Mouse (Mus musculus) adrenal gland, postnatal 14 days (tissue): ENCODE data around the gene Mup9. TPM values are rescaled to one million over a fixed set of nuclear protein-coding genes. Genes with fewer than 3 reads are reported as not detected.
"Not testable (repeated sequence)": the region's sequence is repeated elsewhere in the genome, so short reads cannot be mapped to it uniquely, and the experiment has no call there.

ENCODE experiments used
- DNase-seq: peaks from one replicate; pipeline ENCODE4 v3.0.0; 2021; ENCODE audit warnings: mixed read lengths
- long read RNA-seq, 2 experiments: library from polyadenylated mRNA; stranded (forward); transcript quantifications; one replicate each; pipeline ENCODE4 v2.0.0; 2021
- total RNA-seq: library from RNA; stranded (reverse); gene quantifications from 2 replicates; pipeline ENCODE4 v1.2.3, GENCODE M21; 2021

Gene Mup9
- total RNA-seq: not detected in 2 replicates
- long read RNA-seq, experiment 1: 0 reads
- long read RNA-seq, experiment 2: 0 reads

GRCm38 (mm10) chr4:60421852-60422251 lies at the start of gene Mup9:
Gene Mup9 (minus strand): TSS chr4:60421952.
- not testable (repeated sequence) for DNase-seq

Other genes with a start within 250 kb of the Mup9 start
- not detected in 2 replicates for gene Mup8, start 199.4 kb downstream of the Mup9 start, total RNA-seq
- gene Mup1, start 80.0 kb upstream of the Mup9 start, total RNA-seq: not detected in 2 replicates
- gene Mup10, start 160.2 kb upstream of the Mup9 start, total RNA-seq: not detected in 2 replicates
- gene Mup11, start 240.5 kb upstream of the Mup9 start, total RNA-seq: not detected in 2 replicates